10 mouse cellular contexts compared by ENCODE assay signal in the genomic region with DNA sequence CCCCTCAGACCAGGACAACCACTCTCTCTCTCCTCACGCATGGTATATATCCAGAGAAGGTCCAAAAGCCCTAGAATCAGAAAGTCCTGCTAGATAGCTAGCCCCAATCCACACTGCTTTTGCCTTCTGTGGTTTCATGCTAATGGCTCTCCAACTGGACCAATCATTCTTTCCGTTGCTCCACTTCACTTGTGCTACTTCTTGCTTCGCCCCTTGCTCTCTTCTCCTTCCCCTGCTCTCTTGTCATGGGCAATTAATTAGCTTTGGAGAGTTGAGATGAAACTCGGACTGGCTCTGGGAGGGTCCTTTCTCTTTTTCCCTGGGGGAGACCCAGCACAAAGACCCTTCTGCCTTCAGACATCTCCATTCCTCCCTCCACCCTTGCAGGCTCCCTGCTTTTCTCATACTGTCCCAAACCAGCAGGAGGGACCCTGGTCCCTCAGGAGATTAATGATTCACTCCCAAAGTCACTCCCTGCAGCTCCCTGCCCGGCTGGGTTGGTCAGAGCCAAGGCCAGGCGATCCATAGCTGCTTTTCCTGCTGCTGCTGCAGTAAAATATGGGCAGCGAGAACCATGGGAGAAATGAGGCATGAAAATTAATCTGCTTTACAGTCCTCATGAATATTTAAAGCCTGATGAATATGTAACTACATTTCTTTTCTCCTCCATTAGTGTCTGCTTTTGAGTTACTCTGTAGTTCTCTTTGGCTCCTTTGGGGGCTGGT.
DNase-seq lines count a peak whose midpoint lies in the region; ATAC-seq and TF ChIP-seq lines count a peak whose summit lies in the region.
"Had no signal": no experiment of that assay in that cellular context is flagged by ENCODE, and none has a peak within 500 bp of the region (broad histone marks: within the 10 kb centered on the region; RNA-seq: fewer than 3 reads in every experiment).

No protein-coding gene starts in this region.

- no peaks in the 10 kb centered on the region for H3K9me3 ChIP-seq in forebrain, embryonic 15.5 days
- H3K9me3 ChIP-seq in midbrain, embryonic 14.5 days (ENCODE audit: control insufficient read depth, low read length): no peaks in the 10 kb centered on the region
- H3K9me3 ChIP-seq: limb, embryonic 13.5 days had no signal

- H3K4me1 ChIP-seq in forebrain, embryonic 15.5 days: peaks cover 51% of the 10 kb centered on the region
- H3K4me1 ChIP-seq in midbrain, embryonic 14.5 days (ENCODE audit: control insufficient read depth, insufficient read depth, low read length): peaks cover 47% of the 10 kb centered on the region
- no peaks in the 10 kb centered on the region for H3K4me1 ChIP-seq in heart, adult 2 months (ENCODE audit: control insufficient read depth, insufficient read depth, low read length)
- H3K4me1 ChIP-seq: limb, embryonic 13.5 days had no signal

- H3K27ac ChIP-seq in forebrain, embryonic 15.5 days (replicated peaks): peak overlapping the region; percentile 95
- peak overlapping the region; percentile 75 for H3K27ac ChIP-seq in midbrain, embryonic 14.5 days (replicated peaks; ENCODE audit: low read depth, low read length)
- no peak overlapping the region for H3K27ac ChIP-seq in heart, adult 2 months
- H3K27ac ChIP-seq: limb, embryonic 13.5 days had no signal

- TF ChIP-seq EP300 in heart, adult 2 months (IDR thresholded peaks at IDR 0.05; ENCODE audit: insufficient read depth, low read depth, low read length): no peak

- no peaks in the 10 kb centered on the region for H3K36me3 ChIP-seq in forebrain, embryonic 15.5 days
- H3K36me3 ChIP-seq in midbrain, embryonic 14.5 days (ENCODE audit: control insufficient read depth, insufficient read depth, low read length): no peaks in the 10 kb centered on the region
- H3K36me3 ChIP-seq in heart, adult 2 months (ENCODE audit: control insufficient read depth, insufficient read depth, low read length): no peaks in the 10 kb centered on the region
- H3K36me3 ChIP-seq: limb, embryonic 13.5 days had no signal

- no peak for TF ChIP-seq CTCF in heart, adult 2 months (IDR thresholded peaks at IDR 0.05)

- peak; percentile 65 for ATAC-seq in forebrain, embryonic 15.5 days (replicated peaks)
- peak; percentile 68 for ATAC-seq in midbrain, embryonic 14.5 days (ENCODE audit: low FRiP score, low TSS enrichment)
- ATAC-seq in megakaryocyte, adult 5-6 weeks (ENCODE audit: poor library complexity, severe bottlenecking): no peak

- WGBS in forebrain, embryonic 15.5 days: 17% methylated on average over 7 of the region's 7 CpGs
- 16% methylated on average over 7 of the region's 7 CpGs for WGBS in midbrain, embryonic 14.5 days
- 43% methylated on average over 7 of the region's 7 CpGs for WGBS in heart, adult 2 months

- H3K4me3 ChIP-seq in forebrain, embryonic 15.5 days: no peak overlapping the region
- no peak overlapping the region for H3K4me3 ChIP-seq in midbrain, embryonic 14.5 days (replicated peaks; ENCODE audit: low read depth, low read length)
- no peak overlapping the region for H3K4me3 ChIP-seq in heart, adult 2 months
- H3K4me3 ChIP-seq: limb, embryonic 13.5 days had no signal

- peak overlapping the region; percentile 24; the same call in 1 of the 2 replicates for H3K9ac ChIP-seq in forebrain, embryonic 15.5 days (replicated peaks)
- no peak overlapping the region for H3K9ac ChIP-seq in midbrain, embryonic 14.5 days (replicated peaks; ENCODE audit: low read length)
- H3K9ac ChIP-seq in heart, adult 2 months (ENCODE audit: low read depth, low read length): no peak overlapping the region
- H3K9ac ChIP-seq: limb, embryonic 13.5 days had no signal

- peak overlapping the region; percentile 27 for H3K4me2 ChIP-seq in forebrain, embryonic 15.5 days (replicated peaks)
- peak overlapping the region; percentile 19 for H3K4me2 ChIP-seq in midbrain, embryonic 14.5 days (ENCODE audit: low read length)
- H3K4me2 ChIP-seq: limb, embryonic 13.5 days had no signal

- H3K79me2 ChIP-seq in heart, adult 2 months (replicated peaks; ENCODE audit: control insufficient read depth, insufficient read depth, low read length): no peaks in the 10 kb centered on the region

- intact Hi-C loops in heart, adult 2 months (cut with DNase I): no loop called here

- peak; percentile 55 for DNase-seq in 3134 (ENCODE audit: extremely low read depth, insufficient read length, low spot score)
- peak; percentile 36 for DNase-seq in kidney, adult 9 months
- DNase-seq in midbrain, embryonic 14.5 days: peak; percentile 80
- no peak for DNase-seq in ovary, postnatal 14 days (ENCODE audit: low spot score)
- no peak for DNase-seq in heart, adult 2 months
- no peak for DNase-seq in frontal cortex, postnatal 10 days (ENCODE audit: low spot score in 2 of 2)
- DNase-seq: lung, postnatal 4 days had no signal

- H3K27me3 ChIP-seq in forebrain, embryonic 15.5 days: no peaks in the 10 kb centered on the region
- no peaks in the 10 kb centered on the region; the same call in 1 of the 2 replicates for H3K27me3 ChIP-seq in midbrain, embryonic 14.5 days (ENCODE audit: control insufficient read depth, insufficient read depth, low read length)
- no peaks in the 10 kb centered on the region for H3K27me3 ChIP-seq in heart, adult 2 months (ENCODE audit: control insufficient read depth, insufficient read depth, low read length)

- TF ChIP-seq POLR2A in heart, adult 2 months (IDR thresholded peaks at IDR 0.05; ENCODE audit: insufficient read depth, low read depth, low read length): no peak

Comparison
In these comparisons a context has a peak if more than half of its experiments do, and no peak if none do; other contexts are left out.
1. DNase-seq: peak in 3134 (single experiment), kidney, adult 9 months (single experiment) and midbrain, embryonic 14.5 days (single experiment); none in ovary, postnatal 14 days (single experiment), heart, adult 2 months (0 of 2) and frontal cortex, postnatal 10 days (0 of 2).